Mouse (Mus musculus) neural tube, embryonic 11.5 days (tissue): Measurements from ENCODE around the gene Gm11444. TPM values are rescaled to one million over a fixed set of nuclear protein-coding genes. Genes with fewer than 3 reads are reported as not detected.
A peak's percentile ranks its signal among the peaks of the same experiment; 100 is the strongest.

ENCODE experiments used
- ATAC-seq: fragments of 200-750 bp; cut with Nextera tagmentation; 2 replicates; pipeline ENCODE4 v1.8.0; 2017; ENCODE audit warnings: moderate number of reproducible peaks, mild to moderate bottlenecking, moderate TSS enrichment, moderate library complexity; ENCODE audit not compliant: insufficient read depth, low FRiP score, low TSS enrichment
- DNase-seq: peaks from one replicate; pipeline ENCODE4 v3.0.0-alpha.2; 2015; ENCODE audit warnings: low spot score
- H3K27ac ChIP-seq: fragments of 300-500 bp; sonication (generic); 2 replicates; pipeline ENCODE4 v1.5.1; 2014; ENCODE audit warnings: low read depth, mild to moderate bottlenecking, low read length
- H3K27me3 ChIP-seq: fragments of 300-500 bp; sonication (generic); 2 replicates; pipeline ENCODE4 v1.6.1; 2014; ENCODE audit warnings: mild to moderate bottlenecking, low read length, mixed read lengths; ENCODE audit not compliant: control insufficient read depth, insufficient read depth
- H3K36me3 ChIP-seq: fragments of 300-500 bp; sonication (generic); 2 replicates; pipeline ENCODE4 v1.6.1; 2014; ENCODE audit warnings: mild to moderate bottlenecking, low read length, moderate library complexity, mixed read lengths; ENCODE audit not compliant: control insufficient read depth, insufficient read depth
- H3K4me1 ChIP-seq: fragments of 300-500 bp; sonication (generic); 2 replicates; pipeline ENCODE4 v1.6.1; 2014; ENCODE audit warnings: low read length, mixed read lengths; ENCODE audit not compliant: control insufficient read depth, insufficient read depth
- H3K4me2 ChIP-seq: fragments of 300-500 bp; sonication (generic); 2 replicates; pipeline ENCODE4 v1.6.1; 2014; ENCODE audit warnings: low read depth, mild to moderate bottlenecking, moderate library complexity
- H3K4me3 ChIP-seq: fragments of 300-500 bp; sonication (generic); 2 replicates; pipeline ENCODE4 v1.5.1; 2014; ENCODE audit warnings: low read depth, low read length
- H3K9ac ChIP-seq: fragments of 300-500 bp; sonication (generic); 2 replicates; pipeline ENCODE4 v1.6.1; 2014; ENCODE audit warnings: mild to moderate bottlenecking, low read length
- H3K9me3 ChIP-seq: fragments of 300-500 bp; sonication (generic); 2 replicates; pipeline ENCODE4 v1.6.1; 2016; ENCODE audit warnings: low read length; ENCODE audit not compliant: control insufficient read depth
- WGBS: fragments of 180-500 bp; shearing (Covaris S2); extraction: QIAGEN DNeasy Blood & Tissue Kit; methylation state at CpG from one replicate; pipeline ENCODE4 v1.1.7; 2014; 5-methylcytosine and 5-hydroxymethylcytosine counted together
- polyA plus RNA-seq: library from polyadenylated mRNA; unstranded; fragments of >200 nt; fragmentation: Nextera tagmentation; extraction: Ambion mirVana; gene quantifications from 2 replicates; pipeline ENCODE4 v1.2.1, GENCODE M21; 2014

Gm11444 gene
- polyA plus RNA-seq, 1 experiment from 2014 or later, result not detected

- Histone ChIP-seq H3K4me3 (peak overlapping the region; percentile 2; the same call in 1 of the 2 replicates), H3K27ac (no peak overlapping the region), H3K27me3 (peaks cover 86% of the 10 kb centered on the region), H3K9me3 (no peaks in the 10 kb centered on the region), H3K4me1 (peaks cover 25% of the 10 kb centered on the region), H3K36me3 (no peaks in the 10 kb centered on the region), H3K9ac (no peak overlapping the region), H3K4me2 (no peak overlapping the region; the same call in 1 of the 2 replicates)
- 10% methylated on average over 7 of the region's 7 CpGs for WGBS
- ATAC-seq (no peak), DNase-seq (no peak)
Observed at GRCm38 (mm10) chr11:85839258-85840030, 10.7 kb downstream of the Gm11444 start.

- Histone ChIP-seq H3K4me2 (peak overlapping the region; percentile 40), H3K27me3 (peaks cover 94% of the 10 kb centered on the region)
- 6% methylated on average over 20 of the region's 20 CpGs for WGBS
Observed at GRCm38 (mm10) chr11:85838424-85839257, 11.5 kb downstream of the Gm11444 start.

GRCm38 (mm10) chr11:85837648-85838423 lies 12.3 kb downstream of the Gm11444 start:
- H3K36me3 ChIP-seq, result no peaks in the 10 kb centered on the region
- peaks cover 18% of the 10 kb centered on the region for H3K4me1 ChIP-seq
- peak overlapping the region; percentile 33 for H3K9ac ChIP-seq
- no peak overlapping the region for H3K27ac ChIP-seq
- H3K9me3 ChIP-seq, result no peaks in the 10 kb centered on the region
- under 1% methylated on average over 52 of the region's 67 CpGs for WGBS
- ATAC-seq (no peak), DNase-seq (peak; percentile 66)
- peak overlapping the region; percentile 29 for H3K4me3 ChIP-seq
- H3K4me2 ChIP-seq, result peak overlapping the region; percentile 40
- H3K27me3 ChIP-seq, result peaks cover 96% of the 10 kb centered on the region

More at GRCm38 (mm10) chr11:85838424-85839257, 11.5 kb downstream of the Gm11444 start:
- ATAC-seq (no peak), DNase-seq (no peak)
- peak overlapping the region; percentile 29 for H3K4me3 ChIP-seq
- H3K4me1 ChIP-seq, result peaks cover 23% of the 10 kb centered on the region
- peak overlapping the region; percentile 33 for H3K9ac ChIP-seq
- H3K9me3 ChIP-seq, result no peaks in the 10 kb centered on the region
- no peak overlapping the region for H3K27ac ChIP-seq
- no peaks in the 10 kb centered on the region for H3K36me3 ChIP-seq

- peak overlapping the region; percentile 40 for H3K4me2 ChIP-seq
Observed at GRCm38 (mm10) chr11:85837291-85837647, 12.9 kb downstream of the Gm11444 start.

GRCm38 (mm10) chr11:85836523-85837290 lies 13.4 kb downstream of the Gm11444 start:
- DNase-seq (peak; percentile 38), ATAC-seq (no peak)
- Histone ChIP-seq H3K9me3 (no peaks in the 10 kb centered on the region), H3K36me3 (no peaks in the 10 kb centered on the region), H3K4me3 (peak overlapping the region; percentile 29), H3K9ac (no peak overlapping the region), H3K27ac (no peak overlapping the region), H3K27me3 (peaks cover 98% of the 10 kb centered on the region), H3K4me2 (peak overlapping the region; percentile 40), H3K4me1 (peaks cover 22% of the 10 kb centered on the region)
- 1% methylated on average over 32 of the region's 32 CpGs for WGBS

More at GRCm38 (mm10) chr11:85837291-85837647, 12.9 kb downstream of the Gm11444 start:
- peak overlapping the region; percentile 29 for H3K4me3 ChIP-seq
- ATAC-seq (no peak), DNase-seq (peak; percentile 56)
- WGBS, result under 1% methylated on average over 18 of the region's 18 CpGs
- peaks cover 96% of the 10 kb centered on the region for H3K27me3 ChIP-seq
- H3K4me1 ChIP-seq, result peaks cover 17% of the 10 kb centered on the region
- H3K9me3 ChIP-seq, result no peaks in the 10 kb centered on the region
- H3K36me3 ChIP-seq, result no peaks in the 10 kb centered on the region
- no peak overlapping the region for H3K27ac ChIP-seq
- H3K9ac ChIP-seq, result no peak overlapping the region; the same call in 1 of the 2 replicates

DNA sequence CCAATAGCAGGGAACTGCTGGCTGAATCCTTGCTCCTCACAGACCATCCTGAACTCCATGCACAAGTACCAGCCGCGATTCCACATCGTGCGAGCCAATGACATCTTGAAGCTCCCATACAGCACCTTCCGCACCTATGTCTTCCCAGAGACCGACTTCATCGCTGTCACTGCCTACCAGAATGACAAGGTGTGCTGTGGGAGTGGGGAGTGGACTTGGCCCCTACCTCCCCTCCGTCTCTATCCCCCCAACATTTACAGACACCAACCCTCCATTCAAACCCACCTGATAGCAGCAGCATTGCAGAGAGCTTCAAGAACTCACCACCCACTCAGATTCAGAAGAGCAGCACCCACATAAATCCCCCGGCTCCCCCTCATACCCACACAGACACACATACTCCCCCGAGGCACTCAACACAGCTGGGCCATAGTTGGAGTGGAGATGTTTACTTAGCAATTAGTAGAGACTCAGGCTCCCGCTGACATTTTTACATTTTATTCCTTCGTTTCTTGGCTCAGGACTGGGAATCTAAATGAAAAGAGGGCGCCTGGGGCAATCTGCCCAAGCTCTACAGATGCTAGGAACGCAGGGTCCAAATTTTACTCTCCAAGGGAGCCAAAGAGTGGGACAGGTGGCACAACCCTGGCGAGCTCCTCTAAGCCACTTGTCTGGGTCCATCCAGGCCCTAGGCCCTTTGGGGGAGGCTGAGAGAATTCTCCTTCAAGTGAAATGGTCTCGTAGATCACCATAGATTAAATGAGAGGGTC lies 14.2 kb downstream of the Gm11444 start:
- Histone ChIP-seq H3K4me2 (peak overlapping the region; percentile 40), H3K9me3 (no peaks in the 10 kb centered on the region), H3K36me3 (no peaks in the 10 kb centered on the region), H3K4me3 (peak overlapping the region; percentile 29), H3K27ac (no peak overlapping the region), H3K27me3 (peaks cover 98% of the 10 kb centered on the region), H3K4me1 (peaks cover 24% of the 10 kb centered on the region), H3K9ac (no peak overlapping the region)
- 4% methylated on average over 16 of the region's 16 CpGs for WGBS
- ATAC-seq (no peak), DNase-seq (no peak)

DNA sequence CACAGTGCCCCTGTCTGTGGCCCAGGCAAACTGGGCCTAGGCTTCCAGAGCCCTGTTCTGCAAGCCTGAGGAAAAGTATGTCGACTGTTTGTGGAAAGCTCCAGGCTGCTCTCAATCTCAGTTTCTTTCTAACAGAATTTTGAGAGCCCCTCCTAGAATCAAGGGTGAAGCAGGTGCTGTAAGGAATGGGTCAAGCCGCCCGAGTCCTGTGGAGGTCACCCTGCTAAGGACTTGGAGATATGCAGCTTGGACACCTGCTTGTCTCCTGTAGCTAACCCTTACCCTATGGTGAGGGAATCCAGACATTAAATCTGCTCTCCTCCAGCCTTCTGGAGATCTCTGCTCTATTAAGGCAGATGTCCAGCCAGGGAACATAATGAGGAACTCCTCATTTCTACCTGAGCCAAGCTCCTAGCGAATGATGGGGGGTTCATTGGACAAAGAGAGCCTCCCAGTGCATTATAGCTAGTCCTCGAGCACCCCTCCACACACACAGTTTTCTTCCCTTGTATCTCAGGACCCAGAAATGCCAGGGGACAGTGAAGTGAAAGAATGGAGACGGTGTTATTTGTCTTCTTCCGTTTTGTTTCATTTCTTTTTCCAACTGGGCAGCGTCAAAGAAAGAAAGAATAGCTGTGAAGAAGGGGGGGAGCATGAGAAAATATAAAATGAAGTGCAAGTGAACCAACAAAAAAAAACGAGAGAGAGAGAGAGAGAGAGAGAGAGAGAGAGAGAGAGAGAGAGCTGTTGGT lies 15.0 kb downstream of the Gm11444 start:
- peak overlapping the region; percentile 46 for H3K4me3 ChIP-seq
- peak overlapping the region; percentile 31 for H3K4me2 ChIP-seq
- no peaks in the 10 kb centered on the region for H3K36me3 ChIP-seq
- no peaks in the 10 kb centered on the region for H3K9me3 ChIP-seq
- H3K9ac ChIP-seq, result no peak overlapping the region
- no peak overlapping the region for H3K27ac ChIP-seq
- 3% methylated on average over 9 of the region's 9 CpGs for WGBS
- DNase-seq, result peak; percentile 24
- ATAC-seq, result no peak
- H3K27me3 ChIP-seq, result peaks cover 98% of the 10 kb centered on the region
- peaks cover 26% of the 10 kb centered on the region for H3K4me1 ChIP-seq
